Mouse (Mus musculus) heart, postnatal 0 days (tissue): ENCODE results near the gene Anapc15.

ENCODE experiments used
- CTCF ChIP-seq: IDR thresholded peaks from 2 replicates; pipeline ENCODE4 v1.5.1; 2016; ENCODE audit warnings: antibody characterized with exemption, control low read depth, low read depth
- EP300 ChIP-seq: IDR thresholded peaks from 2 replicates; pipeline ENCODE4 v1.6.1; 2016; ENCODE audit warnings: antibody characterized with exemption, low read depth

- TF ChIP-seq CTCF, result no peak
- TF ChIP-seq EP300, result no peak
Measured at GRCm38 (mm10) chr7:101933300-101933699, 69.8 kb downstream of the Anapc15 start.
